Comparison of ENCODE assay signal across 8 mouse cellular contexts in the genomic region with DNA sequence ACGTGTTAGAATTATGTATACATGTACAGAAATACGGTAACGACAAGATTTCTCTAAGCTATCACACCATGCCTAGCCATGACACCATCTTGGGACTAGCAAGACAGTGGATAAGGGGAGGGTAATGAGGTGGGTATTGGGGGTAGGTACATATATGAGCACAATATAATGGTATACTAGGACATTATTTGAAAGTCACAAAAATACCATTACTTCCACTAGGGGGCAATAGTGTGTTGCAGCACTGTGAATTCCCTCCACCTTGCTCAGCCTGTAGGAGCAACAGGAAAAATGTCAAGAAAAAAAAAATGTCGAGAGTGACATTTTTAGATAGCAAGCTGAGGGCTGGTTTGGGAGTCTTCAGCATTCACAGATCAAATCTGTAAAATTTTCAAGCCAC.
A peak's percentile ranks its signal among the peaks of the same experiment; 100 is the strongest.
DNase-seq lines count a peak whose midpoint lies in the region; ATAC-seq and TF ChIP-seq lines count a peak whose summit lies in the region.

No protein-coding gene starts in this region.

- no peak for TF ChIP-seq POLR2A in heart, adult 2 months (IDR thresholded peaks at IDR 0.05; ENCODE audit: insufficient read depth, low read depth, low read length)
- TF ChIP-seq POLR2A in spleen, adult 2 months (IDR thresholded peaks at IDR 0.05; ENCODE audit: low read depth, low read length), result no peak

- DNase-seq in heart, adult 2 months, result no peak
- no peak for DNase-seq in heart, postnatal 14 days
- DNase-seq in spleen, adult 2 months (ENCODE audit: low read depth in 1 of 2, low spot score in 2 of 2), result no peak
- no peak for DNase-seq in spleen, adult 18-20 months
- peak; percentile 77 for DNase-seq in forelimb bud, embryonic 11.5 days (ENCODE audit: low read depth, low spot score)
- peak; percentile 73 for DNase-seq in retina, postnatal 1 day
- DNase-seq in layer of hippocampus, adult 8-10 months (ENCODE audit: low spot score in 2 of 2), result no peak

- WGBS in heart, adult 2 months, result 71% methylated on average over 4 of the region's 4 CpGs
- 71% methylated on average over 4 of the region's 4 CpGs for WGBS in spleen, adult 2 months

- H3K4me1 ChIP-seq in heart, adult 2 months (ENCODE audit: control insufficient read depth, insufficient read depth, low read length), result peaks cover 2% of the 10 kb centered on the region
- H3K4me1 ChIP-seq in spleen, adult 2 months (ENCODE audit: control insufficient read depth, insufficient read depth, insufficient read length), result peaks cover 2% of the 10 kb centered on the region; the same call in 1 of the 2 replicates

- no peak overlapping the region for H3K4me3 ChIP-seq in heart, adult 2 months
- H3K4me3 ChIP-seq in spleen, adult 2 months (ENCODE audit: extremely low read depth, insufficient read depth, insufficient read length), result no peak overlapping the region

- no peaks in the 10 kb centered on the region for H3K79me2 ChIP-seq in heart, adult 2 months (replicated peaks; ENCODE audit: control insufficient read depth, insufficient read depth, low read length)

- TF ChIP-seq CTCF in heart, adult 2 months (IDR thresholded peaks at IDR 0.05), result peak; percentile 84
- peak; percentile 15; the same call in 1 of the 2 replicates for TF ChIP-seq CTCF in spleen, adult 2 months (IDR thresholded peaks at IDR 0.05; ENCODE audit: extremely low read depth, insufficient read depth, insufficient read length, insufficient replicate concordance)

- no peak overlapping the region for H3K27ac ChIP-seq in heart, adult 2 months
- no peak overlapping the region for H3K27ac ChIP-seq in spleen, adult 2 months (ENCODE audit: insufficient read depth, low read length)

- TF ChIP-seq EP300 in heart, adult 2 months (IDR thresholded peaks at IDR 0.05; ENCODE audit: insufficient read depth, low read depth, low read length), result no peak

- intact Hi-C loops in heart, adult 2 months (cut with DNase I), result loop anchor here (2.0 to 10.0 kb wide), 4 partner anchors 164 to 754 kb away; no protein-coding TSS in a partner anchor
- intact Hi-C loops in heart, postnatal 14 days (cut with DNase I), result loop anchor here (2.0 to 10.0 kb wide), 2 partner anchors 164 to 314 kb away; no protein-coding TSS in a partner anchor

- no peak for ATAC-seq in erythroblast, adult 5-6 weeks (replicated peaks; ENCODE audit: low FRiP score, poor library complexity, severe bottlenecking)

- H3K27me3 ChIP-seq in heart, adult 2 months (ENCODE audit: control insufficient read depth, insufficient read depth, low read length), result no peaks in the 10 kb centered on the region; the same call in 1 of the 2 replicates
- no peaks in the 10 kb centered on the region for H3K27me3 ChIP-seq in spleen, adult 2 months (ENCODE audit: control insufficient read depth, insufficient read depth, low read length)

- no peaks in the 10 kb centered on the region for H3K36me3 ChIP-seq in heart, adult 2 months (ENCODE audit: control insufficient read depth, insufficient read depth, low read length)
- no peaks in the 10 kb centered on the region for H3K36me3 ChIP-seq in spleen, adult 2 months (ENCODE audit: control insufficient read depth, insufficient read depth, low read length)

- H3K9ac ChIP-seq in heart, adult 2 months (ENCODE audit: low read depth, low read length), result no peak overlapping the region

Comparison
In these comparisons a context has a peak if more than half of its experiments do, and no peak if none do; other contexts are left out.
1. DNase-seq: peak in forelimb bud, embryonic 11.5 days (single experiment) and retina, postnatal 1 day (single experiment); none in heart, adult 2 months (0 of 2), heart, postnatal 14 days (0 of 2), spleen, adult 2 months (0 of 2), spleen, adult 18-20 months (0 of 2) and layer of hippocampus, adult 8-10 months (0 of 2).